Mouse (Mus musculus): ENCODE measurements around the gene Xrcc1. TPM values are rescaled to one million over a fixed set of nuclear protein-coding genes. Genes with fewer than 3 reads are reported as not detected.

Xrcc1 gene
- 63.8 and 74.3 TPM in 2 replicates for polyA plus RNA-seq (2015; fragmentation: Nextera tagmentation; extraction: Ambion mirVana)

GRCm38 (mm10) chr7:24546068-24546614, at the start of gene Xrcc1, which contains the start of gene Pinlyp:
TSS of gene Xrcc1 (plus strand) at chr7:24546289.
TSS of gene Pinlyp (minus strand) at chr7:24546118.
- H3K4me2 ChIP-seq (ENCODE audit: low read length), result peak within 1 kb of the TSS; percentile 73
- H3K27me3 ChIP-seq (replicated peaks; ENCODE audit: control insufficient read depth, insufficient read depth, low read length), result no peaks in the 10 kb centered on the region
- H3K9me3 ChIP-seq (ENCODE audit: control insufficient read depth, low read length), result no peaks in the 10 kb centered on the region
- H3K4me1 ChIP-seq (ENCODE audit: control insufficient read depth, insufficient read depth, low read depth, low read length), result peaks cover 14% of the 10 kb centered on the region
- H3K9ac ChIP-seq (ENCODE audit: low read depth, low read length), result peak within 1 kb of the TSS; percentile 91
- peak within 1 kb of the TSS; percentile 77 for H3K27ac ChIP-seq (ENCODE audit: low read depth, low read length)
- ATAC-seq, result 0 out of 2 replicates have a peak, but pooled peaks have one; percentile 31
- H3K36me3 ChIP-seq (ENCODE audit: control insufficient read depth, insufficient read depth, low read length), result peaks cover 3% of the 10 kb centered on the region; the same call in 1 of the 2 replicates
- H3K4me3 ChIP-seq (ENCODE audit: low read length), result peak within 1 kb of the TSS; percentile 85
- WGBS, result 33% methylated on average over 13 of the region's 13 CpGs

DNA sequence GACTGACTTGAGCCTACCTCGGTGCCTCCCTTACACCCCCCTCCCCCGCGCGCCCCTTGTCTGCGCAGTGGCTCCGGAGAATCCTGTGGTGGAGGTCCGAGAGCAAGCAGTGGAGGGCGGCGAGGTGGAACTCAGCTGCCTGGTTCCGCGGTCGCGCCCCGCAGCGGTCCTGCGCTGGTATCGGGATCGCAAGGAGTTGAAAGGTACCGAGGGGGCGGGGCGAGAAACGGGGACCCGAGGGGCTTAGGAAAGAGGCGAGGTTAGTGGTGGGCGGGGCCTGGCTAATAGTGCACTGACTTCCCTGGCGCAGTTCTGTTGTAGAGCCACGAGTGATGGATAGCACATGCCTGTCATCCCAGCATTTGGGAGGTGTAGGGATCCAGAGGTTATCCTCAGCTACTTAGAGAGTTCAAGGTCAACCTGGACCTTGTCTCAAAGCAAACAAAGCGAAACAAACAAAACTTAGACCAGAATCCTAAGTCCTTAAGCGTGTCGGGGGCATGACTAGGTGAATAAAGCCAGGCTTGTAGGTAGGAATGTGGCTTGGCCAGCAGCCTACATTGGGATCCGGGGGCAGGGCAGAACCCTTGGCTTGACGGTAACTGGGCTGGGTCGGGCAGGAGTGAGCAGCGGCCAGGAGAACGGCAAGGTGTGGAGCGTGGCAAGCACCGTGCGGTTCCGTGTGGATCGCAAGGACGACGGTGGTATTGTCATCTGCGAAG, 46.1 kb upstream of the Xrcc1 start:
- Histone ChIP-seq H3K27ac (ENCODE audit: low read depth, low read length) (no peak overlapping the region), H3K4me1 (ENCODE audit: control insufficient read depth, insufficient read depth, low read depth, low read length) (peaks cover 11% of the 10 kb centered on the region; the same call in 1 of the 2 replicates), H3K9me3 (ENCODE audit: control insufficient read depth, low read length) (0 out of 2 replicates have a peak, but pooled peaks cover 4% of the 10 kb centered on the region), H3K4me3 (ENCODE audit: low read length) (no peak overlapping the region), H3K4me2 (ENCODE audit: low read length) (peak overlapping the region; percentile 29; the same call in 1 of the 2 replicates), H3K36me3 (ENCODE audit: control insufficient read depth, insufficient read depth, low read length) (peaks cover 24% of the 10 kb centered on the region), H3K27me3 (replicated peaks; ENCODE audit: control insufficient read depth, insufficient read depth, low read length) (no peaks in the 10 kb centered on the region), H3K9ac (ENCODE audit: low read depth, low read length) (no peak overlapping the region)
- 21% methylated on average over 43 of the region's 43 CpGs for WGBS
- ATAC-seq, result peak; percentile 25; the same call in 1 of the 2 replicates

DNA sequence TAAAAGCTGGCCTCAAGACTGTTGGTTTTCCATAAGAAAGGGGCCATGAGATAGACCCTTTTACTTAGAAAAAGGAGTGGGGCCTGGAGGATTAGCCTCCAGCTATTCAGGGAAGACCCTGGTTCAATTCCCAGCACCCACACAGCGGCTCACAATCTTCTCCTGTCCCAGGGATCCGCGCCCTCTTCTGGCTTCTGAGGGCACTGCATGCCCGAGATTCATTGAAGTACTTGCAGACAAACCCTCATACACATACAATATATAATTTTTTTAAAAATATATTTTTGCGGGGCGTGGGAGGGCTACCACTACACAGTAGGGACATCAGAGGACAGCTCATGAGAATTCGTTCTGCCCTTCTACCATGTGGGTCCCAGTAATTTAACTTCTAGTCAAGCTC, 45.2 kb upstream of the Xrcc1 start:
- Histone ChIP-seq H3K9ac (ENCODE audit: low read depth, low read length) (no peak overlapping the region), H3K4me1 (ENCODE audit: control insufficient read depth, insufficient read depth, low read depth, low read length) (peaks cover 17% of the 10 kb centered on the region), H3K27me3 (replicated peaks; ENCODE audit: control insufficient read depth, insufficient read depth, low read length) (no peaks in the 10 kb centered on the region), H3K27ac (ENCODE audit: low read depth, low read length) (no peak overlapping the region), H3K9me3 (ENCODE audit: control insufficient read depth, low read length) (0 out of 2 replicates have a peak, but pooled peaks cover 4% of the 10 kb centered on the region), H3K4me3 (ENCODE audit: low read length) (no peak overlapping the region), H3K36me3 (ENCODE audit: control insufficient read depth, insufficient read depth, low read length) (peaks cover 24% of the 10 kb centered on the region), H3K4me2 (ENCODE audit: low read length) (no peak overlapping the region)
- 42% methylated on average over 7 of the region's 7 CpGs for WGBS
- no peak for ATAC-seq

DNA sequence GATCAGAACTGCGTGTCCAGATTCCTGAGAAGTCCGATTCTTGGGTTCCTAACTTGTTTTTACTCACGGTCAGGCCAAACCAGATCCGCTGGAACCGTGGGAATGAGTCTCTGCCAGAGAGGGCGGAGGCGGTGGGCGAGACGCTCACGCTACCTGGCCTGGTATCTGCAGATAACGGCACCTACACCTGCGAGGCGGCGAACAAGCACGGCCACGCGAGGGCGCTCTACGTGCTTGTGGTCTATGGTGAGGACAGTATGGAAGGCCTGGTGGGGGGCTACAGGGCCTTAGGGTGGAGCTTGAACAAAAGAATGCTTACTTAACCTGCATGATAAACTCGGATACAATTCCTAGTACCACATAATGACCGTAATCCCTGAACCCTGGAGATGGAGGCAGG, 44.6 kb upstream of the Xrcc1 start:
- Histone ChIP-seq H3K9me3 (ENCODE audit: control insufficient read depth, low read length) (0 out of 2 replicates have a peak, but pooled peaks cover 4% of the 10 kb centered on the region), H3K36me3 (ENCODE audit: control insufficient read depth, insufficient read depth, low read length) (peaks cover 24% of the 10 kb centered on the region), H3K4me1 (ENCODE audit: control insufficient read depth, insufficient read depth, low read depth, low read length) (peaks cover 20% of the 10 kb centered on the region), H3K27me3 (replicated peaks; ENCODE audit: control insufficient read depth, insufficient read depth, low read length) (no peaks in the 10 kb centered on the region), H3K9ac (ENCODE audit: low read depth, low read length) (no peak overlapping the region), H3K27ac (ENCODE audit: low read depth, low read length) (no peak overlapping the region), H3K4me2 (ENCODE audit: low read length) (no peak overlapping the region), H3K4me3 (ENCODE audit: low read length) (no peak overlapping the region)
- 60% methylated on average over 21 of the region's 21 CpGs for WGBS
- ATAC-seq, result no peak

- no peak overlapping the region for H3K4me3 ChIP-seq (ENCODE audit: low read length)
- H3K9me3 ChIP-seq (ENCODE audit: control insufficient read depth, low read length), result 0 out of 2 replicates have a peak, but pooled peaks cover 4% of the 10 kb centered on the region
- 0 out of 2 replicates have a peak overlapping the region, but pooled peaks have one; percentile 3 for H3K9ac ChIP-seq (ENCODE audit: low read depth, low read length)
- 23% methylated on average over 10 of the region's 10 CpGs for WGBS
- H3K4me2 ChIP-seq (ENCODE audit: low read length), result no peak overlapping the region; the same call in 1 of the 2 replicates
- peaks cover 24% of the 10 kb centered on the region for H3K36me3 ChIP-seq (ENCODE audit: control insufficient read depth, insufficient read depth, low read length)
- no peaks in the 10 kb centered on the region for H3K27me3 ChIP-seq (replicated peaks; ENCODE audit: control insufficient read depth, insufficient read depth, low read length)
- ATAC-seq, result no peak
- no peak overlapping the region for H3K27ac ChIP-seq (ENCODE audit: low read depth, low read length)
- peaks cover 25% of the 10 kb centered on the region for H3K4me1 ChIP-seq (ENCODE audit: control insufficient read depth, insufficient read depth, low read depth, low read length)
Observed at GRCm38 (mm10) chr7:24504004-24504403, 42.1 kb upstream of the Xrcc1 start.

DNA sequence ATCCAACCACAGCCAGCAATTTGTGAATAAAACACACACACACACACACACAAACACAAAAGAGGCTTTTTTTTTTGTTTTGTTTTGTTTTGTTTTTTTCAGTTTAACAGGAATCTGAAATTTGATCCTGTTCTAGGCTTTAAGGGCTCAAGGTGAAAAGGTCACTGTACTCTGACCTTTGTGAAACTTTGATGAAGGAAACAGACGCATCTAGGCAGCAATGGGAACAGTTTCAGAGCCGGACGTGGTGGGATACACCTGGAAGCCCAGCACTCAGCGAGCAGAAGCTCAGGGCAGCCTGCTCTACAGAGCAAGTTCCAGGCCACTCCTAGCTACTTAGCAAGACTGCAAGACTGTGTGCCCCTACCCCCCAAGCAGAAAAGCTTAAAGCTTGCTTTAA, 41.2 kb upstream of the Xrcc1 start:
- ATAC-seq, result no peak
- Histone ChIP-seq H3K4me1 (ENCODE audit: control insufficient read depth, insufficient read depth, low read depth, low read length) (peaks cover 27% of the 10 kb centered on the region), H3K4me2 (ENCODE audit: low read length) (no peak overlapping the region; the same call in 1 of the 2 replicates), H3K4me3 (ENCODE audit: low read length) (no peak overlapping the region), H3K9me3 (ENCODE audit: control insufficient read depth, low read length) (0 out of 2 replicates have a peak, but pooled peaks cover 4% of the 10 kb centered on the region), H3K9ac (ENCODE audit: low read depth, low read length) (no peak overlapping the region), H3K27me3 (replicated peaks; ENCODE audit: control insufficient read depth, insufficient read depth, low read length) (no peaks in the 10 kb centered on the region), H3K36me3 (ENCODE audit: control insufficient read depth, insufficient read depth, low read length) (peaks cover 23% of the 10 kb centered on the region), H3K27ac (ENCODE audit: low read depth, low read length) (peak overlapping the region; percentile 100)
- WGBS, result 25% methylated on average over 4 of the region's 4 CpGs

DNA sequence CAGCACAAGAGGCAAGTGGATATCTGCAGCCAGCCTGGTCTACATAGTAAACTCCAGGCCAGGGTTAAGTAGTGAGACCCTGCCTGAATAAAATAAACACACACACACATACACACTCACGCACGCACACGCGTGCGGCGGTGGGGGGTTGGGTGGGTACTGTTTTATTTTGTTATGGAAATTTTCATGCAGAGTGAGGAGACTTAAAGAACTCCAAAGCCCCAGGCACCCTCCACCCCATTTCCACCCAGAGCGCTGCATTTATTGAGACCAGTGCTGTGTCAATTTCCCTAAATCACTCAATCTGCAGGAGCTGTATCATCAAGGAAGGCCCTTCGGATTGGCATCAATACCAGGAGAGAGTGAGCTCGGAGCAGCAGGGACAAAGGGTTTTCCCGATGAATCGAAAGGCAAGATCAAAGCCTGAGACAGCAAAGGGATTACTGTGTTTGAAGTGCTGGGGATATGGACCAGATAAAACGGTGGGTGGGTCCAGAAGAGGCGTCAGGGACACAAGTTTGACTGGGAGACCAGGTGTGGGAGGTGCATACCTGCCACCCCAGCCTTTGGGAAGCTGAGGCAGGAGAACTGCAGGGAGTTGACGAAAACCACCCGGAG, 40.5 kb upstream of the Xrcc1 start:
- no peaks in the 10 kb centered on the region for H3K27me3 ChIP-seq (replicated peaks; ENCODE audit: control insufficient read depth, insufficient read depth, low read length)
- H3K9me3 ChIP-seq (ENCODE audit: control insufficient read depth, low read length), result 0 out of 2 replicates have a peak, but pooled peaks cover 4% of the 10 kb centered on the region
- H3K27ac ChIP-seq (ENCODE audit: low read depth, low read length), result peak overlapping the region; percentile 100
- H3K36me3 ChIP-seq (ENCODE audit: control insufficient read depth, insufficient read depth, low read length), result peaks cover 17% of the 10 kb centered on the region
- peaks cover 28% of the 10 kb centered on the region for H3K4me1 ChIP-seq (ENCODE audit: control insufficient read depth, insufficient read depth, low read depth, low read length)
- WGBS, result 10% methylated on average over 15 of the region's 15 CpGs
- no peak for ATAC-seq
- peak overlapping the region; percentile 96; the same call in 1 of the 2 replicates for H3K9ac ChIP-seq (ENCODE audit: low read depth, low read length)
- peak overlapping the region; percentile 76 for H3K4me2 ChIP-seq (ENCODE audit: low read length)
- H3K4me3 ChIP-seq (ENCODE audit: low read length), result peak overlapping the region; percentile 1; the same call in 1 of the 2 replicates

DNA sequence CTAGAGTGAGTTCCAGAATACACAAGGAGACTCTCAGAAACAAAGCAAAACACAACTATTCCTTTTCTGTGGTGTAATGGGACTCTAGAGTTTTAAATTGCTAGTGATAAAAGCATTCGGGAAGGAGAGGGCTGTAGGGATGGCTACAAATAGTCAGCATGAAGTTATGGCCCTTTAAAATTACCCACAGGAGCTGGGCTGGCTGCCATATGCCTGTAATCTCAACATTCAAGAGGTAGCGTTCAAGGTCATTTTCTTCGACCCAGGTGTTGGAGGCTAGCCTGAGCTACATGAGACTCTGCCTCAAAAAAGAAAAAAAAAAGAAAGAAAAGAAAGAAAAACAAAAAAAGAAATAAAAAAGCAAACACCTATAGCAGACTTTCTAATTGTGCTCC, 40.0 kb upstream of the Xrcc1 start:
- Histone ChIP-seq H3K36me3 (ENCODE audit: control insufficient read depth, insufficient read depth, low read length) (peaks cover 16% of the 10 kb centered on the region), H3K4me2 (ENCODE audit: low read length) (peak overlapping the region; percentile 76), H3K9ac (ENCODE audit: low read depth, low read length) (peak overlapping the region; percentile 96; the same call in 1 of the 2 replicates), H3K27me3 (replicated peaks; ENCODE audit: control insufficient read depth, insufficient read depth, low read length) (no peaks in the 10 kb centered on the region), H3K9me3 (ENCODE audit: control insufficient read depth, low read length) (no peaks in the 10 kb centered on the region), H3K27ac (ENCODE audit: low read depth, low read length) (peak overlapping the region; percentile 100), H3K4me3 (ENCODE audit: low read length) (peak overlapping the region; percentile 65), H3K4me1 (ENCODE audit: control insufficient read depth, insufficient read depth, low read depth, low read length) (peaks cover 30% of the 10 kb centered on the region)
- 6% methylated on average over 3 of the region's 3 CpGs for WGBS
- ATAC-seq, result no peak

GRCm38 (mm10) chr7:24506476-24506837, 39.6 kb upstream of the Xrcc1 start:
- WGBS, result 0% methylated on average over 12 of the region's 12 CpGs
- Histone ChIP-seq H3K27me3 (replicated peaks; ENCODE audit: control insufficient read depth, insufficient read depth, low read length) (no peaks in the 10 kb centered on the region), H3K27ac (ENCODE audit: low read depth, low read length) (peak overlapping the region; percentile 100), H3K9me3 (ENCODE audit: control insufficient read depth, low read length) (no peaks in the 10 kb centered on the region), H3K36me3 (ENCODE audit: control insufficient read depth, insufficient read depth, low read length) (peaks cover 16% of the 10 kb centered on the region), H3K4me2 (ENCODE audit: low read length) (peak overlapping the region; percentile 76), H3K4me1 (ENCODE audit: control insufficient read depth, insufficient read depth, low read depth, low read length) (peaks cover 30% of the 10 kb centered on the region), H3K4me3 (ENCODE audit: low read length) (peak overlapping the region; percentile 65), H3K9ac (ENCODE audit: low read depth, low read length) (peak overlapping the region; percentile 96)
- peak; percentile 15 for ATAC-seq

All from hindbrain, embryonic 16.5 days (tissue).